Mouse (Mus musculus) liver, postnatal 0 days (tissue): ENCODE measurements around the gene Olfr287. TPM values are rescaled to one million over a fixed set of nuclear protein-coding genes. Genes with fewer than 3 reads are reported as not detected.

ENCODE experiments used
- ATAC-seq: fragments of 200-750 bp; cut with Nextera tagmentation; 2 replicates; pipeline ENCODE4 v1.8.0; 2017; ENCODE audit warnings: mild to moderate bottlenecking, moderate library complexity
- DNase-seq: peaks from one replicate; pipeline ENCODE4 v3.0.0-alpha.2; 2016
- H3K27ac ChIP-seq: fragments of 300-500 bp; sonication (generic); 2 replicates; pipeline ENCODE4 v1.5.1; 2014; ENCODE audit warnings: antibody characterized with exemption, moderate library complexity, mild to moderate bottlenecking, low read depth
- H3K27me3 ChIP-seq: fragments of 300-500 bp; sonication (generic); 2 replicates; pipeline ENCODE4 v1.6.1; 2014; ENCODE audit warnings: low read length, control low read depth, mixed read lengths; ENCODE audit not compliant: insufficient read depth
- H3K36me3 ChIP-seq: fragments of 300-500 bp; sonication (generic); replicated peaks from 2 replicates; pipeline ENCODE4 v1.6.1; 2014; ENCODE audit warnings: mild to moderate bottlenecking, control low read depth, low read length, moderate library complexity, mixed read lengths; ENCODE audit not compliant: insufficient read depth
- H3K4me1 ChIP-seq: fragments of 300-500 bp; sonication (generic); 2 replicates; pipeline ENCODE4 v1.6.1; 2014; ENCODE audit warnings: antibody characterized with exemption, mild to moderate bottlenecking, control low read depth; ENCODE audit not compliant: insufficient read depth
- H3K4me2 ChIP-seq: fragments of 300-500 bp; sonication (generic); 2 replicates; pipeline ENCODE4 v1.6.1; 2014; ENCODE audit warnings: low read depth, mild to moderate bottlenecking, low read length, moderate library complexity, mixed read lengths
- H3K4me3 ChIP-seq: fragments of 300-500 bp; sonication (generic); 2 replicates; pipeline ENCODE4 v1.5.1; 2014; ENCODE audit warnings: low read depth, low read length
- H3K9ac ChIP-seq: fragments of 300-500 bp; sonication (generic); replicated peaks from 2 replicates; pipeline ENCODE4 v1.6.1; 2014; ENCODE audit warnings: mild to moderate bottlenecking, moderate library complexity
- H3K9me3 ChIP-seq: fragments of 300-500 bp; sonication (generic); 2 replicates; pipeline ENCODE4 v1.6.1; 2016; ENCODE audit warnings: mild to moderate bottlenecking, control low read depth, low read length, mixed read lengths
- CTCF ChIP-seq: sonication (generic); IDR thresholded peaks from 2 replicates; pipeline ENCODE4 v1.5.1; 2016; ENCODE audit warnings: antibody characterized with exemption, low read depth
- EP300 ChIP-seq: IDR thresholded peaks from 2 replicates; pipeline ENCODE4 v1.6.1; 2016; ENCODE audit warnings: antibody characterized with exemption, low read depth, mild to moderate bottlenecking
- WGBS: fragments of 180-500 bp; shearing (Covaris S2); extraction: QIAGEN DNeasy Blood & Tissue Kit; methylation state at CpG from one replicate; pipeline ENCODE4 v1.1.7; 2014; ENCODE audit not compliant: insufficient replicate concordance; 5-methylcytosine and 5-hydroxymethylcytosine counted together
- polyA plus RNA-seq: library from polyadenylated mRNA; unstranded; fragments of >200 nt; fragmentation: Nextera tagmentation; extraction: Ambion mirVana; gene quantifications from 2 replicates; pipeline ENCODE4 v1.2.1, GENCODE M21; 2015

The Olfr287 gene
- polyA plus RNA-seq, 1 experiment from 2014 or later = not detected

- H3K36me3 ChIP-seq = no peaks in the 10 kb centered on the region
- no peak overlapping the region for H3K4me3 ChIP-seq
- 47% methylated on average over 16 of the region's 16 CpGs for WGBS
- no peak overlapping the region for H3K27ac ChIP-seq
- DNase-seq (no peak), ATAC-seq (no peak)
- no peaks in the 10 kb centered on the region for H3K27me3 ChIP-seq
- H3K9ac ChIP-seq = no peak overlapping the region
- no peaks in the 10 kb centered on the region for H3K9me3 ChIP-seq
- H3K4me2 ChIP-seq = no peak overlapping the region
- no peaks in the 10 kb centered on the region for H3K4me1 ChIP-seq
- TF ChIP-seq CTCF = no peak
- TF ChIP-seq EP300 = no peak
Measured at GRCm38 (mm10) chr15:98225610-98226009, 4.8 kb upstream of the Olfr287 start.

GRCm38 (mm10) chr15:98222377-98222776 lies 1.5 kb upstream of the Olfr287 start:
- no peak for ATAC-seq
- Histone ChIP-seq H3K4me3 (no peak overlapping the region), H3K4me1 (no peaks in the 10 kb centered on the region), H3K9ac (no peak overlapping the region), H3K27ac (no peak overlapping the region), H3K9me3 (no peaks in the 10 kb centered on the region), H3K27me3 (no peaks in the 10 kb centered on the region), H3K36me3 (no peaks in the 10 kb centered on the region), H3K4me2 (no peak overlapping the region)
- DNase-seq = no peak
- TF ChIP-seq CTCF (no peak), EP300 (no peak)

- DNase-seq = no peak
- Histone ChIP-seq H3K9me3 (no peaks in the 10 kb centered on the region), H3K4me3 (no peak overlapping the region), H3K4me2 (no peak overlapping the region), H3K27ac (no peak overlapping the region), H3K27me3 (no peaks in the 10 kb centered on the region), H3K4me1 (no peaks in the 10 kb centered on the region), H3K36me3 (no peaks in the 10 kb centered on the region), H3K9ac (no peak overlapping the region)
- no peak for TF ChIP-seq EP300
- TF ChIP-seq CTCF = no peak
- 41% methylated on average over 5 of the region's 5 CpGs for WGBS
- ATAC-seq = no peak
Measured at GRCm38 (mm10) chr15:98214130-98214529, 6.7 kb downstream of the Olfr287 start.

GRCm38 (mm10) chr15:98213336-98213870 lies 7.5 kb downstream of the Olfr287 start:
- DNase-seq (no peak), ATAC-seq (no peak)
- 55% methylated on average over 5 of the region's 5 CpGs for WGBS
- H3K4me2 ChIP-seq = no peak overlapping the region
- H3K27me3 ChIP-seq = no peaks in the 10 kb centered on the region
- H3K4me3 ChIP-seq = no peak overlapping the region
- no peaks in the 10 kb centered on the region for H3K9me3 ChIP-seq
- no peaks in the 10 kb centered on the region for H3K36me3 ChIP-seq
- TF ChIP-seq EP300 = no peak
- TF ChIP-seq CTCF = no peak
- H3K9ac ChIP-seq = no peak overlapping the region
- no peaks in the 10 kb centered on the region for H3K4me1 ChIP-seq
- no peak overlapping the region for H3K27ac ChIP-seq

GRCm38 (mm10) chr15:98209676-98210075 lies 11.2 kb downstream of the Olfr287 start:
- Histone ChIP-seq H3K27ac (no peak overlapping the region), H3K36me3 (no peaks in the 10 kb centered on the region), H3K27me3 (no peaks in the 10 kb centered on the region), H3K9me3 (no peaks in the 10 kb centered on the region), H3K4me3 (no peak overlapping the region), H3K4me1 (no peaks in the 10 kb centered on the region), H3K4me2 (no peak overlapping the region), H3K9ac (no peak overlapping the region)
- 56% methylated on average over 7 of the region's 7 CpGs for WGBS
- no peak for DNase-seq
- TF ChIP-seq EP300 = no peak
- no peak for TF ChIP-seq CTCF
- ATAC-seq = no peak

GRCm38 (mm10) chr15:98195442-98195841 lies 25.4 kb downstream of the Olfr287 start, which contains the start of gene Olfr288:
Olfr288 (minus strand) TSS chr15:98195542.
- Histone ChIP-seq H3K9ac (no peak within 1 kb of the TSS), H3K4me3 (no peak within 1 kb of the TSS), H3K9me3 (no peaks in the 10 kb centered on the region), H3K4me1 (no peaks in the 10 kb centered on the region), H3K4me2 (no peak within 1 kb of the TSS), H3K27me3 (no peaks in the 10 kb centered on the region), H3K27ac (no peak within 1 kb of the TSS), H3K36me3 (no peaks in the 10 kb centered on the region)
- WGBS = 55% methylated on average over 3 of the region's 3 CpGs
- ATAC-seq = no peak
- no peak for TF ChIP-seq CTCF
- no peak for TF ChIP-seq EP300
- no peak for DNase-seq

- H3K27ac ChIP-seq = no peak overlapping the region
- TF ChIP-seq EP300 = no peak
- no peak for TF ChIP-seq CTCF
- no peak overlapping the region for H3K9ac ChIP-seq
- ATAC-seq (no peak), DNase-seq (no peak)
- H3K9me3 ChIP-seq = no peaks in the 10 kb centered on the region
- no peak overlapping the region for H3K4me2 ChIP-seq
- 53% methylated on average over 4 of the region's 4 CpGs for WGBS
- no peaks in the 10 kb centered on the region for H3K36me3 ChIP-seq
- peaks cover 12% of the 10 kb centered on the region for H3K27me3 ChIP-seq
- peaks cover 6% of the 10 kb centered on the region for H3K4me1 ChIP-seq
- H3K4me3 ChIP-seq = no peak overlapping the region
Measured at GRCm38 (mm10) chr15:98184456-98184855, 36.4 kb downstream of the Olfr287 start.
